Mouse (Mus musculus): ENCODE results near the gene Osbpl5. TPM values are rescaled to one million over a fixed set of nuclear protein-coding genes. Genes with fewer than 3 reads are reported as not detected.
A peak's percentile ranks its signal among the peaks of the same experiment; 100 is the strongest.

Gene Osbpl5
- polyA plus RNA-seq, 2 experiments = 51.3 to 60.4 TPM

DNA sequence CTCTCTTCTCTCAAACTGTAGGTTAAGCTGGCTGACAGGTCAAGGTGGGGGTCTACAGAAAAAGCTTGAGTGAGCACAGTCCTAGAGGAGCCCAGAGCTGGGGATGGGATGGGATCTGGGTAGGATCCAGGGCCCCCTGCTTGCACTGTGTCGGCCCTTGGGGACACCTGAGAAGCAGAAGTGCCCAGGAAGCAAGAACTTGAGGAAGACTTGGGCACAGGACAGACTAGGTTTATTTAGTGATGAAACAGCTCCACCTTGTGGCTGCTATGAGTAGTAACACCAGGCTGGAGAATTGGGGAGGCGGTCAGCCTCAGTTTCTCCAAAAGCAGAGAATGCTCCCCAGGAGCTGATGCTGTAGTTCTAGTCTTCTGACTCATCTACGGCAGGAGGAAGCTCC, 7.0 kb upstream of the Osbpl5 start:
- DNase-seq (ENCODE audit: low spot score) (peak; percentile 52), ATAC-seq (ENCODE audit: low FRiP score, low read depth) (no peak)
- Histone ChIP-seq H3K9ac (ENCODE audit: low read depth, low read length, severe bottlenecking) (no peak overlapping the region), H3K4me2 (replicated peaks; ENCODE audit: low read depth, low read length, severe bottlenecking) (no peak overlapping the region), H3K4me3 (replicated peaks; ENCODE audit: low read length) (no peak overlapping the region), H3K9me3 (ENCODE audit: control insufficient read depth, low read length) (no peaks in the 10 kb centered on the region), H3K4me1 (ENCODE audit: control insufficient read depth, insufficient read depth, low read length) (no peaks in the 10 kb centered on the region), H3K27ac (replicated peaks; ENCODE audit: low read depth, low read length) (no peak overlapping the region), H3K27me3 (ENCODE audit: control insufficient read depth, insufficient read depth, low read length) (no peaks in the 10 kb centered on the region), H3K36me3 (ENCODE audit: control insufficient read depth, insufficient read depth, low read length) (no peaks in the 10 kb centered on the region)
- WGBS = 13% methylated on average over 3 of the region's 3 CpGs
- no peak for TF ChIP-seq POLR2A (IDR thresholded peaks at IDR 0.05; ENCODE audit: borderline replicate concordance, extremely low read depth, insufficient read depth, insufficient read length)

DNA sequence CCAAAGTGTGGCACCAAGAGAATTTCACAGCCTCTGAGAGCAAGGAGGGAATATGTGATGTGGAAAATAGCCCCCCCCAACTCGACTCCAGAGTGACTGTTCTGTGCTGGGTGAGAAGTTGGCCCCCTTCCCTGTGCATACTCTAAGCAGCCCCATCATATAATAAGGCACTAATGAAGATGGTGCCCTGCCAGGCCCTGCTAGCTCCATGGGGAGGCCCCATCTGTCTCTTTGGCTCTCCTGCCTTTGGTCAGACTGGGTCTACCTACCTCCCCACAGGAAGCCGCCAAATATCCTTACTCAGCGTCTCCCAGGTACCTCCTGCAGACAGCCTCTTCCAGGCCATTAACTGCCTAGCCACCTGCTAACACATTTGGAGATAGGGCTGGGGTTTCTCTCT, 2.2 kb upstream of the Osbpl5 start:
- ATAC-seq (ENCODE audit: low FRiP score, low read depth) = no peak
- H3K9me3 ChIP-seq (ENCODE audit: control insufficient read depth, low read length) = no peaks in the 10 kb centered on the region
- H3K4me2 ChIP-seq (replicated peaks; ENCODE audit: low read depth, low read length, severe bottlenecking) = no peak overlapping the region
- 57% methylated on average over 3 of the region's 3 CpGs for WGBS
- no peak overlapping the region for H3K9ac ChIP-seq (ENCODE audit: low read depth, low read length, severe bottlenecking)
- no peak for DNase-seq (ENCODE audit: low spot score)
- no peak overlapping the region for H3K27ac ChIP-seq (replicated peaks; ENCODE audit: low read depth, low read length)
- no peaks in the 10 kb centered on the region for H3K36me3 ChIP-seq (ENCODE audit: control insufficient read depth, insufficient read depth, low read length)
- no peaks in the 10 kb centered on the region for H3K27me3 ChIP-seq (ENCODE audit: control insufficient read depth, insufficient read depth, low read length)
- 0 out of 2 replicates have a peak, but pooled peaks cover 8% of the 10 kb centered on the region for H3K4me1 ChIP-seq (ENCODE audit: control insufficient read depth, insufficient read depth, low read length)
- H3K4me3 ChIP-seq (replicated peaks; ENCODE audit: low read length) = no peak overlapping the region
- TF ChIP-seq POLR2A (IDR thresholded peaks at IDR 0.05; ENCODE audit: borderline replicate concordance, extremely low read depth, insufficient read depth, insufficient read length) = no peak

DNA sequence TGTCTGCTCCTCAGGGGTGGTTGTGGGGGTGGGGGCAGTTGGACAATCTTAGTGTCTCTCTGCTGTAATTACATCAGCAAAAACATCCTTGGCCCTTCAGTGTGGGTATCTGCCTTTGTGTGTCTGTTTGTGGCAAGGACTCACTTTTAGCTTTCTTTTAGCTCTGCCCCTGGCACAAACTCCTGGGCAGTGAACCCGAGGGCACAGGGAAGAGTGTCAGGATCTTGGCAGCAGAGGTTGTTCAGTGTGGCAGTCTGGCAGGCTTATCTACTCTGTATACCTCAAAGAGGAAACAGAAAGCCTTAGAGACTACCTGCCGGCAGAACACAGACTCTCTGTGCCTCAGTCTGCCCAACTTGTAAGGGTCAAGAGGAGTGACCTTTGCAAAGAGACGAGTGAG, 911 bp upstream of the Osbpl5 start:
- Histone ChIP-seq H3K9ac (ENCODE audit: low read depth, low read length, severe bottlenecking) (no peak overlapping the region), H3K9me3 (ENCODE audit: control insufficient read depth, low read length) (no peaks in the 10 kb centered on the region), H3K36me3 (ENCODE audit: control insufficient read depth, insufficient read depth, low read length) (no peaks in the 10 kb centered on the region), H3K27me3 (ENCODE audit: control insufficient read depth, insufficient read depth, low read length) (no peaks in the 10 kb centered on the region), H3K4me2 (replicated peaks; ENCODE audit: low read depth, low read length, severe bottlenecking) (no peak overlapping the region), H3K27ac (replicated peaks; ENCODE audit: low read depth, low read length) (no peak overlapping the region), H3K4me1 (ENCODE audit: control insufficient read depth, insufficient read depth, low read length) (0 out of 2 replicates have a peak, but pooled peaks cover 8% of the 10 kb centered on the region), H3K4me3 (replicated peaks; ENCODE audit: low read length) (no peak overlapping the region)
- no peak for TF ChIP-seq POLR2A (IDR thresholded peaks at IDR 0.05; ENCODE audit: borderline replicate concordance, extremely low read depth, insufficient read depth, insufficient read length)
- ATAC-seq (ENCODE audit: low FRiP score, low read depth) (no peak), DNase-seq (ENCODE audit: low spot score) (no peak)
- WGBS = 82% methylated on average over 3 of the region's 3 CpGs

DNA sequence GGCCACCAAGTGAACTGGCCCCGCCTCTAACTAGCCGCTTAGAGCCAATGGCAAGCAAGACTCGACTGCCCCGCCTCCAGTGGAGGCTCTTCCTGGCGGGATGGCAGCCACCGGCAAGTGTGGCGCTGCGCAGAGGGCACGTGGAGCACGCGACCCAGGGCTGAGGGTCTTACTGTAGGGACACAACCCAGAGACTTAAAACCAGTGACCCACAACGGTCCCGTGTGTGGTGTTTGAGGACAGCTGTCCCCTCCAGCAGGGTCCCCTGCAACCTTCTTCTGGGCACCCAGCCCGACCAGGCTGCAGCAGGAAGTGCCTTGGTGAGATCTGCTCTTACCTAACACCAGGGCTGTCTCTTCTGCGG, 224 bp upstream of the Osbpl5 start:
- Histone ChIP-seq H3K27ac (replicated peaks; ENCODE audit: low read depth, low read length) (no peak overlapping the region), H3K4me3 (replicated peaks; ENCODE audit: low read length) (peak overlapping the region; percentile 39), H3K27me3 (ENCODE audit: control insufficient read depth, insufficient read depth, low read length) (no peaks in the 10 kb centered on the region), H3K4me2 (replicated peaks; ENCODE audit: low read depth, low read length, severe bottlenecking) (peak overlapping the region; percentile 79), H3K36me3 (ENCODE audit: control insufficient read depth, insufficient read depth, low read length) (no peaks in the 10 kb centered on the region), H3K9me3 (ENCODE audit: control insufficient read depth, low read length) (no peaks in the 10 kb centered on the region), H3K9ac (ENCODE audit: low read depth, low read length, severe bottlenecking) (peak overlapping the region; percentile 49), H3K4me1 (ENCODE audit: control insufficient read depth, insufficient read depth, low read length) (0 out of 2 replicates have a peak, but pooled peaks cover 8% of the 10 kb centered on the region)
- under 1% methylated on average over 12 of the region's 15 CpGs for WGBS
- DNase-seq (ENCODE audit: low spot score) = peak; percentile 82
- ATAC-seq (ENCODE audit: low FRiP score, low read depth) = peak; percentile 91
- TF ChIP-seq POLR2A (IDR thresholded peaks at IDR 0.05; ENCODE audit: borderline replicate concordance, extremely low read depth, insufficient read depth, insufficient read length) = no peak

DNA sequence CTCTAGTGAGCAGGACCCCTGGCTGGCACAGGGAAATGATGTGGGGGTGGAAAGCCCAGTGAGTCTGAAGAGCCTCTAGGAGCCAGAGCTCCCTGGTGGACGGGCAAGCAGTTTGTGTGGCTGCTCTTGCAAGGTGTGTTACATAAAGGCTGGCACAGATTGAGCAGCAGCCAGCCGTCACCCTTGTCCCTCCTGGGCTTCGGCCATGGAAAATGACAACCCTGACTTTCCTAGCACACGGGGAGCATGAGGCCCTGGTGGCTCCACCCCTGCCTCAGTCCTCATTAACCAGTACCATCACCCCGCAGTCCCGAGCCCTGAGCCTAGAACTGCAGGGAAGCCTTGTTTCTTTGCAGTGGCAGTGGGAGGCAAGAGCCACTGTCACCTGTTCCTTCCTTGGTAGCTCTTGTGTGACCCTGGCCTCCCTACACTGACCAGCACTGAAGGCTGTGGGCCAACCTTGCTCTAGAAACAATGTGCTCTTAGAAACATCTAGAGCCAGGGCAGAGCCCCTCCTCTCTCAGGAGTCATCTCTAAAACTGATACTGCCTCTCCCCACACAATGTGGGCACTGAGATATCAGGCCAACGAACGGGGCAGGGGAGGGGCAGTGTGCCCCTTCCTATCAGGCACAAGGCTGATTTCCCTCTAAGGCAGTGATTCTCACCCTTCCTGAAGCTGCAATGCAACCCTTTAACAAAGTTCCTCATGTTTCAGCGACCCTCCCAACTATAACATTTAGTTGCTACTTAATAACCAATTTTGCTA, 1.2 kb downstream of the Osbpl5 start:
- Histone ChIP-seq H3K4me1 (ENCODE audit: control insufficient read depth, insufficient read depth, low read length) (0 out of 2 replicates have a peak, but pooled peaks cover 8% of the 10 kb centered on the region), H3K9ac (ENCODE audit: low read depth, low read length, severe bottlenecking) (peak overlapping the region; percentile 49; the same call in 1 of the 2 replicates), H3K36me3 (ENCODE audit: control insufficient read depth, insufficient read depth, low read length) (no peaks in the 10 kb centered on the region), H3K27me3 (ENCODE audit: control insufficient read depth, insufficient read depth, low read length) (no peaks in the 10 kb centered on the region), H3K4me2 (replicated peaks; ENCODE audit: low read depth, low read length, severe bottlenecking) (no peak overlapping the region), H3K4me3 (replicated peaks; ENCODE audit: low read length) (no peak overlapping the region), H3K9me3 (ENCODE audit: control insufficient read depth, low read length) (no peaks in the 10 kb centered on the region), H3K27ac (replicated peaks; ENCODE audit: low read depth, low read length) (no peak overlapping the region)
- DNase-seq (ENCODE audit: low spot score) = no peak
- no peak for TF ChIP-seq POLR2A (IDR thresholded peaks at IDR 0.05; ENCODE audit: borderline replicate concordance, extremely low read depth, insufficient read depth, insufficient read length)
- WGBS = 82% methylated on average over 9 of the region's 9 CpGs
- ATAC-seq (ENCODE audit: low FRiP score, low read depth) = no peak

Measured in limb, embryonic 14.5 days (tissue).